Mouse (Mus musculus) midbrain, postnatal 0 days (tissue): ENCODE data around the gene Tfap4. TPM values are rescaled to one million over a fixed set of nuclear protein-coding genes. Genes with fewer than 3 reads are reported as not detected.
A peak's percentile ranks its signal among the peaks of the same experiment; 100 is the strongest.

Experiments
- ATAC-seq: fragments of 200-750 bp; cut with Nextera tagmentation; 2 replicates; pipeline ENCODE4 v1.8.0; 2017; ENCODE audit warnings: moderate number of reproducible peaks, mild to moderate bottlenecking, moderate TSS enrichment, moderate library complexity; ENCODE audit not compliant: low FRiP score
- DNase-seq: peaks from one replicate; pipeline ENCODE4 v3.0.0-alpha.2; 2015; ENCODE audit warnings: low spot score
- H3K27ac ChIP-seq: fragments of 300-500 bp; sonication (generic); 2 replicates; pipeline ENCODE4 v1.5.1; 2014; ENCODE audit warnings: low read depth, mild to moderate bottlenecking, low read length, mixed read lengths
- H3K27me3 ChIP-seq: fragments of 300-500 bp; sonication (generic); 2 replicates; pipeline ENCODE4 v1.6.1; 2014; ENCODE audit warnings: low read length, control low read depth, mixed read lengths; ENCODE audit not compliant: insufficient read depth
- H3K36me3 ChIP-seq: fragments of 300-500 bp; sonication (generic); 2 replicates; pipeline ENCODE4 v1.6.1; 2014; ENCODE audit warnings: low read length, control low read depth, mixed read lengths; ENCODE audit not compliant: insufficient read depth
- H3K4me1 ChIP-seq: fragments of 300-500 bp; sonication (generic); 2 replicates; pipeline ENCODE4 v1.6.1; 2014; ENCODE audit warnings: mild to moderate bottlenecking, control low read depth, antibody characterized with exemption, low read length, mixed read lengths; ENCODE audit not compliant: insufficient read depth
- H3K4me2 ChIP-seq: fragments of 300-500 bp; sonication (generic); 2 replicates; pipeline ENCODE4 v1.6.1; 2014; ENCODE audit warnings: low read depth, mild to moderate bottlenecking, low read length, mixed read lengths; ENCODE audit not compliant: poor library complexity, severe bottlenecking
- H3K4me3 ChIP-seq: fragments of 300-500 bp; sonication (generic); 2 replicates; pipeline ENCODE4 v1.5.1; 2014; ENCODE audit warnings: low read depth, mild to moderate bottlenecking, low read length, moderate library complexity
- H3K9ac ChIP-seq: fragments of 300-500 bp; sonication (generic); replicated peaks from 2 replicates; pipeline ENCODE4 v1.6.1; 2014; ENCODE audit warnings: mild to moderate bottlenecking, low read length, moderate library complexity, mixed read lengths; ENCODE audit not compliant: poor library complexity, severe bottlenecking
- H3K9me3 ChIP-seq: fragments of 300-500 bp; sonication (generic); 2 replicates; pipeline ENCODE4 v1.6.1; 2016; ENCODE audit warnings: low read length, control low read depth
- CTCF ChIP-seq: IDR thresholded peaks from 2 replicates; pipeline ENCODE4 v1.5.1; 2016; ENCODE audit warnings: antibody characterized with exemption, mild to moderate bottlenecking
- WGBS: fragments of 180-500 bp; shearing (Covaris S2); extraction: QIAGEN DNeasy Blood & Tissue Kit; methylation state at CpG from one replicate; pipeline ENCODE4 v1.1.7; 2014; 5-methylcytosine and 5-hydroxymethylcytosine counted together
- polyA plus RNA-seq: library from polyadenylated mRNA; unstranded; fragments of >200 nt; fragmentation: Nextera tagmentation; extraction: Ambion mirVana; gene quantifications from 2 replicates; pipeline ENCODE4 v1.2.1, GENCODE M21; 2015
- total RNA-seq: library from RNA; depleted of rRNA; stranded (reverse); fragments of >200 nt; gene quantifications from 2 replicates; pipeline ENCODE4 v1.2.3, GENCODE M21; 2014

Tfap4 gene
- total and polyA plus RNA-seq, 2 experiments from 2014 or later, result 5.2 to 6.7 TPM

DNA sequence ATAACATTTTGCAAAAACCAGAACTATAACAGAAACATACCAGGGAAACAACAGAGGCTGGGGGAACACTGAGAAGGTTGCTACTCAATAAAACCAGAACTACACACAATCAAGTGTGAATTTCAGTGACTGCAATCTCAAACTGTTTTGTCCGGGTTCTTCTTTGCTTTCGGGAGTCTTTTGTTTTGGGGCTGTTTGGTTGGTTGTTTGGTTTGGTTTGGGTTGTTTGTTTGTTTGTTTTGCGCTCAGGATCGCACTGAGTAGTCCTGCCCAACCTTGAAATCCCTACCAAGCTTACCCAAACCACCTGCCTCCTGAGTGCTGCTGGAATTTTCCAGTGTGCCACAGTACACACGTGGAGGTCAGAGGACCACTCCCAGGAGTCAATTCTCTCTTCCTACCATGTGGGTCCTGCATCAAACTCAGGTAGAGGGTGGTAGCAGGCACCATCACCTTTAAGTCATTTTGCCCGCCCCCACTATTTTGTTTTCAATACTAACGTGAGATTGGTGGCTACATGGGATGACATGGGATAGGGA lies 17.3 kb downstream of the Tfap4 start:
- H3K9ac ChIP-seq, result no peak overlapping the region; the same call in 1 of the 2 replicates
- no peaks in the 10 kb centered on the region for H3K9me3 ChIP-seq
- DNase-seq (no peak), ATAC-seq (no peak)
- WGBS, result 45% methylated on average over 7 of the region's 7 CpGs
- H3K4me3 ChIP-seq, result peak overlapping the region; percentile 53
- peak overlapping the region; percentile 32; the same call in 1 of the 2 replicates for H3K27ac ChIP-seq
- peaks cover 13% of the 10 kb centered on the region for H3K36me3 ChIP-seq
- no peaks in the 10 kb centered on the region for H3K4me1 ChIP-seq
- H3K4me2 ChIP-seq, result peak overlapping the region; percentile 50
- TF ChIP-seq CTCF, result no peak
- no peaks in the 10 kb centered on the region for H3K27me3 ChIP-seq

DNA sequence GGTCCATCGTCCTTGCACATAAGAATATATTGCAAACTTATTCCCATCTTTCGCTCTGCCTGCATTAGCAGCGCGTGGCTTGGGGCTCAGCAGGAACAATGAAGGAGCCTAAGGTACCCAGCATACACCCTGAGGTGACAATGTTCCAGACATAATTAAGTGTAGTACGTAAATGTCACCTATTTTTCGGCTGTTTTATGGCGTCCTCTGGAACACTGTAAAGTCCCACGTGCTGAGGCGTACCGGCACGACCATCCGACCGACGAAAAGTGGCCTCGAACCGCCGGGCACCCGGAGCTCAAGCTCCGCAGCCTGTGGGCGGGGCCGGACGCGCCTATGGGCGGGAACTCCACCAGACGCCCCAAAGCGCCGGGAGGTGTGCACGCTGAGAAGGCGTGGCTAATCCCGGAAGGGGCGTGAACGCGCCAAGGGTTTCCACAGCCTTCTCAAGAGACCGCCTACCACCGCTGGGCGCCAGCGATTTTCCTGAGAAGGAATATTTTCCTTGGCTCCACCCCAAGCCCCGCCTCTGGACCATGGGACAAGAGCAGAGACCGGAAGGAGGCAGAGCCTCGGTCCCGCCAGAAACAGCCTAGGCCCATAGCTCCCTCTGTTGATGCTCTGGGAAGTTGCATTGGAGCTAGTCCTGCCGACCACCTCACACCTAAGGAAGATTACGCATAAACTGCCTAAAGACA lies 18.0 kb downstream of the Tfap4 start, which contains the start of gene Srl:
Srl (minus strand) TSS at position 316 of the 698 bp plus-strand sequence.
- TF ChIP-seq CTCF, result peak; percentile 94
- WGBS, result under 1% methylated on average over 43 of the region's 43 CpGs
- ATAC-seq, result peak; percentile 97

DNA sequence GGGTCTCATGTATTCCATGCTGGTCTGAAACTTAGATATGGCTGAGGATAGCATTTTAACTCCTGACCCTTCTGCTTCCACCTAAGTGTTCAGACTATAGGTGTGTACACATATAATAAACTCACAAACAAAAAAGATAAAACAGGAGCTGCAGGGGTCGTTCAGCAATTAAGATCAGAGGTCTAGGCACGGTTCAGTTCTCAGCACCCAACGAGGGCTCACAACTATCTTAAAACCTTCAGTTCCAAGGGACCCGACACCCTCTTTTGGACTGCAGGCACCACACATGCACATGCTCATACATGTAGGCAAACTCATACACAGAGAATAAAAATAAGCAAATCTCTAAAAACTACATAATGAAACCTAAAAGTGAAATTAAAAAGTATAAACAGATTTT lies 18.6 kb downstream of the Tfap4 start:
- no peak for DNase-seq
- H3K27me3 ChIP-seq, result no peaks in the 10 kb centered on the region
- H3K4me2 ChIP-seq, result peak overlapping the region; percentile 50
- H3K27ac ChIP-seq, result 0 out of 2 replicates have a peak overlapping the region, but pooled peaks have one; percentile 39
- WGBS, result 65% methylated on average over 4 of the region's 4 CpGs
- H3K36me3 ChIP-seq, result peaks cover 9% of the 10 kb centered on the region; the same call in 1 of the 2 replicates
- H3K4me1 ChIP-seq, result no peaks in the 10 kb centered on the region
- H3K4me3 ChIP-seq, result peak overlapping the region; percentile 53
- no peak for ATAC-seq
- no peak for TF ChIP-seq CTCF
- no peaks in the 10 kb centered on the region for H3K9me3 ChIP-seq
- H3K9ac ChIP-seq, result no peak overlapping the region

More for the DNA sequence above, 18.0 kb downstream of the Tfap4 start, which contains the start of gene Srl:
- H3K4me3 ChIP-seq, result peak within 1 kb of the TSS; percentile 53
- peak within 1 kb of the TSS; percentile 50 for H3K9ac ChIP-seq
- no peaks in the 10 kb centered on the region for H3K9me3 ChIP-seq
- H3K4me1 ChIP-seq, result no peaks in the 10 kb centered on the region
- H3K27ac ChIP-seq, result peak within 1 kb of the TSS; percentile 39; the same call in 1 of the 2 replicates
- H3K4me2 ChIP-seq, result peak within 1 kb of the TSS; percentile 50
- H3K36me3 ChIP-seq, result peaks cover 9% of the 10 kb centered on the region; the same call in 1 of the 2 replicates
- DNase-seq, result peak; percentile 100
- H3K27me3 ChIP-seq, result no peaks in the 10 kb centered on the region

GRCm38 (mm10) chr16:4540064-4540775 lies 19.4 kb downstream of the Tfap4 start:
- peak; percentile 44 for TF ChIP-seq CTCF
- 53% methylated on average over 12 of the region's 12 CpGs for WGBS
- no peaks in the 10 kb centered on the region for H3K9me3 ChIP-seq
- no peak overlapping the region for H3K27ac ChIP-seq
- 0 out of 2 replicates have a peak, but pooled peaks cover 3% of the 10 kb centered on the region for H3K36me3 ChIP-seq
- H3K27me3 ChIP-seq, result no peaks in the 10 kb centered on the region
- H3K9ac ChIP-seq, result no peak overlapping the region
- H3K4me3 ChIP-seq, result no peak overlapping the region
- no peak for DNase-seq
- H3K4me2 ChIP-seq, result no peak overlapping the region
- no peak for ATAC-seq
- H3K4me1 ChIP-seq, result no peaks in the 10 kb centered on the region

- Histone ChIP-seq H3K9ac (no peak overlapping the region), H3K4me2 (no peak overlapping the region), H3K9me3 (no peaks in the 10 kb centered on the region), H3K27ac (no peak overlapping the region), H3K4me1 (no peaks in the 10 kb centered on the region), H3K27me3 (no peaks in the 10 kb centered on the region), H3K4me3 (no peak overlapping the region), H3K36me3 (0 out of 2 replicates have a peak, but pooled peaks cover 3% of the 10 kb centered on the region)
- TF ChIP-seq CTCF, result 0 out of 2 replicates have a peak, but pooled peaks have one; percentile 8
- DNase-seq (no peak), ATAC-seq (no peak)
- 70% methylated on average over 4 of the region's 4 CpGs for WGBS
Measured at GRCm38 (mm10) chr16:4539521-4539920, 20.1 kb downstream of the Tfap4 start.
